Mouse (Mus musculus): ENCODE measurements at regions not wholly inside any gene's neighbourhood (a gene's known extent, or its start where the extent isn't known, plus 50 kb on each side); places are given as distances from the start of the nearest gene placed in this dataset.

DNA sequence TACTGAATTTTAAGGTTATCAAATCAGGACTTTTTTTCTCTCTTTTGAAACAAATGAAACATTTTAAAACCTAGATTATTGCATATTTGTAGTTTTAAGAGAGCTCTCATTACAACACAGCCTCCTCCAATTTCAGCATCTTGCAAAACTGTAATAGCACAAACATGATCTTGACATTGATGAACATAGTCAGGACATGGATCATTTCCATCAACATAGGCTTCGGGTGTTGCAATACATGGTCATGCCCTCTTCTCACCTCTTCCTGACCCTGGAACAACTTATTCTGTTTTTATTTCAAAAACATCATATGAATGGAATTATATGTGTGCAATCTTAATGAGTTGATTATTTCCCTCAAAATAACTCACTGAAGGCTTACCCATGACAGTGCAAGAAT, 284.9 kb upstream of the Dach1 start:
- no peak for TF ChIP-seq CTCF (IDR thresholded peaks at IDR 0.05; ENCODE audit: low read depth)
- WGBS: 54% methylated on average over 1 of the region's 1 CpGs
- Histone ChIP-seq H3K4me1 (ENCODE audit: insufficient read depth) (no peaks in the 10 kb centered on the region), H3K36me3 (ENCODE audit: insufficient read depth) (no peaks in the 10 kb centered on the region), H3K9ac (no peak overlapping the region), H3K9me3 (ENCODE audit: low read depth, low read length) (no peaks in the 10 kb centered on the region), H3K27ac (ENCODE audit: low read depth) (no peak overlapping the region), H3K4me2 (no peak overlapping the region), H3K4me3 (ENCODE audit: low read depth, low read length) (no peak overlapping the region), H3K27me3 (ENCODE audit: insufficient read depth, low read length) (no peaks in the 10 kb centered on the region)
- no peak for ATAC-seq (ENCODE audit: insufficient read depth)
- DNase-seq: no peak

DNA sequence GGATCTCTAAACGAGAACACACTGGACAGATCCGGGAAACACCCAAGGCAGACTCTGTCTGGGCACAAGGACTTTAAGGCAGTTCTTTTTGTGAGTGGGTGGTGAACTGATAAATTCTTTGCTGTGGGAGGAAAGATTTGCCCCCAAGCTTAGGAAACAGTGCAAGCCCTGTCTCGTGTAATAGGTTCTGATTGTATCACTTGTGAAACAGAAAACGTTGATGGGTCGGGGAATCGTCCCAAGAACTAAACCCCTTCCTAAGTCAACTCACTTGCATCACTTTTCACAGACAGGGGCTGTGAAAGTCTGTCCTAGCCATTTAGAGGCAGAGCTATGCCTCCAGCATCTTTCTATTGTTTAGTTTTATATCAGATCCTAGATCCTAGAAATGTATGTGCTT, 282.6 kb upstream of the Dach1 start:
- H3K9ac ChIP-seq: no peak overlapping the region
- H3K4me1 ChIP-seq (ENCODE audit: insufficient read depth): no peaks in the 10 kb centered on the region
- no peaks in the 10 kb centered on the region for H3K27me3 ChIP-seq (ENCODE audit: insufficient read depth, low read length)
- H3K4me2 ChIP-seq: no peak overlapping the region
- no peak for DNase-seq
- no peak for TF ChIP-seq CTCF (IDR thresholded peaks at IDR 0.05; ENCODE audit: low read depth)
- no peaks in the 10 kb centered on the region for H3K36me3 ChIP-seq (ENCODE audit: insufficient read depth)
- no peaks in the 10 kb centered on the region for H3K9me3 ChIP-seq (ENCODE audit: low read depth, low read length)
- WGBS: 73% methylated on average over 6 of the region's 6 CpGs
- H3K4me3 ChIP-seq (ENCODE audit: low read depth, low read length): no peak overlapping the region
- no peak for ATAC-seq (ENCODE audit: insufficient read depth)
- H3K27ac ChIP-seq (ENCODE audit: low read depth): no peak overlapping the region

DNA sequence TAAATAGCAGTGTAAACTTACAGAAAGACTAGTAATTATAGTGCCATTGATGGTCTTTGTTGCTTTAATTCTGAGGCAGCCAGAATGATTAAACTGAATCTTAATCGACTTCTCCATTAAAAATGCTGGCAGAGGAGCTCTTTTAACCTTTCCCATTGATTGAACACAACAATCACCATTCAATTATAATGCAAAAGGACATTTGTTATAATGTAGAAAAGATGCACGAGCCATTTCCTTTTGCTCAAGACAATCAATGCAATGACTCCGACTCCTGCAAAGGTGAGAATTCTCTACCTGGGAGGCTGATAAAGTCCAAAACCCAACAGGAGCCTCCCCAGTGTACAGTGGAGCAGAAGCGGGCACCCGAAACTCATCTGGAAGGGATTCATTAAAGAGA, 280.0 kb upstream of the Dach1 start:
- no peak overlapping the region for H3K4me3 ChIP-seq (ENCODE audit: low read depth, low read length)
- H3K27ac ChIP-seq (ENCODE audit: low read depth): no peak overlapping the region
- DNase-seq (no peak), ATAC-seq (ENCODE audit: insufficient read depth) (no peak)
- no peak overlapping the region for H3K4me2 ChIP-seq
- WGBS: 75% methylated on average over 5 of the region's 5 CpGs
- no peaks in the 10 kb centered on the region for H3K36me3 ChIP-seq (ENCODE audit: insufficient read depth)
- TF ChIP-seq CTCF (IDR thresholded peaks at IDR 0.05; ENCODE audit: low read depth): no peak
- no peaks in the 10 kb centered on the region for H3K4me1 ChIP-seq (ENCODE audit: insufficient read depth)
- H3K27me3 ChIP-seq (ENCODE audit: insufficient read depth, low read length): no peaks in the 10 kb centered on the region
- no peak overlapping the region for H3K9ac ChIP-seq
- H3K9me3 ChIP-seq (ENCODE audit: low read depth, low read length): no peaks in the 10 kb centered on the region

DNA sequence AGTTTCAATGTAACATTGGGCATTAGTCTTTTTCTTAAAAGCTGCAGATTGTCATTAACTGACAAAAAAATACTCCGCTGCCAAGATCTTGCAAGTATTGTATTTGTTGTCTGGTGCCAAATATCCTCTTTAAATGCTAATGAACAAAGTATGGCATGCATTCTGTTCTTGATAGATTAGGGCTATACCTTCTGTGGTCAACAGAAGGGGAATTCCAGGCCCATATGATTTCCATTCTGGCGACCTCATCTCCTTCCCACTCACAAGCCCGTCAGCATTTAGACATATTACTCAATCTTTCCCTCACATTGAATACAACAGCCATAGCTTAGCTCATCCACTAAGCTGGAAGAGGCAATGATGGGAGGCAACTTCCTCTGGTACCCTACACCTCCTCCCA, 272.8 kb upstream of the Dach1 start:
- peak; percentile 22 for DNase-seq
- 60% methylated on average over 3 of the region's 3 CpGs for WGBS
- no peak for ATAC-seq (ENCODE audit: insufficient read depth)

DNA sequence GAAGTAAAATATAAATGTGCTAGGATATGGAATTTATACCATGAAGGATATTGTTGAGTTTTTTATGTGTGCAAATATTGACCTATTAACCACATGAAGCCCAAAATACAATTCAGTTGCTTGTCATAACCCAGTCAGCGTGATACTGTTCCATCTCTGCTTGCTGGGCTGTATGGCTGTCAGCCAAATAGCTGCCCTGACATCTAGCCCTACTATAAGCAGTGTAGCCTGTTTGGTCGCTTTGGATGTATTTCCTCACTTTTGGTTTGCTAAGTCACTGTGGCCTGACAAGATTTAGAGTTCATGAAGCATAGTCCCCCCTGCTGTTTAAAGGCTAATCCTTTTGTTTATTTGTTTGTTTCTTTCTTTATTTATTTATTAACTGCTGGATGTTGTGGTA, 272.4 kb upstream of the Dach1 start:
- no peak overlapping the region for H3K4me3 ChIP-seq (ENCODE audit: low read depth, low read length)
- DNase-seq: peak; percentile 67
- 35% methylated on average over 2 of the region's 2 CpGs for WGBS
- ATAC-seq (ENCODE audit: insufficient read depth): peak; percentile 82; the same call in 1 of the 2 replicates
- H3K27ac ChIP-seq (ENCODE audit: low read depth): no peak overlapping the region
- H3K4me2 ChIP-seq: no peak overlapping the region
- H3K27me3 ChIP-seq (ENCODE audit: insufficient read depth, low read length): no peaks in the 10 kb centered on the region
- H3K9ac ChIP-seq: no peak overlapping the region
- no peak for TF ChIP-seq CTCF (IDR thresholded peaks at IDR 0.05; ENCODE audit: low read depth)
- H3K9me3 ChIP-seq (ENCODE audit: low read depth, low read length): no peaks in the 10 kb centered on the region
- H3K4me1 ChIP-seq (ENCODE audit: insufficient read depth): no peaks in the 10 kb centered on the region
- H3K36me3 ChIP-seq (ENCODE audit: insufficient read depth): no peaks in the 10 kb centered on the region

More for the DNA sequence above, 272.8 kb upstream of the Dach1 start:
- Histone ChIP-seq H3K4me3 (ENCODE audit: low read depth, low read length) (no peak overlapping the region), H3K27ac (ENCODE audit: low read depth) (no peak overlapping the region), H3K27me3 (ENCODE audit: insufficient read depth, low read length) (no peaks in the 10 kb centered on the region), H3K36me3 (ENCODE audit: insufficient read depth) (no peaks in the 10 kb centered on the region), H3K9me3 (ENCODE audit: low read depth, low read length) (no peaks in the 10 kb centered on the region), H3K4me1 (ENCODE audit: insufficient read depth) (no peaks in the 10 kb centered on the region), H3K4me2 (no peak overlapping the region), H3K9ac (no peak overlapping the region)
- TF ChIP-seq CTCF (IDR thresholded peaks at IDR 0.05; ENCODE audit: low read depth): no peak

DNA sequence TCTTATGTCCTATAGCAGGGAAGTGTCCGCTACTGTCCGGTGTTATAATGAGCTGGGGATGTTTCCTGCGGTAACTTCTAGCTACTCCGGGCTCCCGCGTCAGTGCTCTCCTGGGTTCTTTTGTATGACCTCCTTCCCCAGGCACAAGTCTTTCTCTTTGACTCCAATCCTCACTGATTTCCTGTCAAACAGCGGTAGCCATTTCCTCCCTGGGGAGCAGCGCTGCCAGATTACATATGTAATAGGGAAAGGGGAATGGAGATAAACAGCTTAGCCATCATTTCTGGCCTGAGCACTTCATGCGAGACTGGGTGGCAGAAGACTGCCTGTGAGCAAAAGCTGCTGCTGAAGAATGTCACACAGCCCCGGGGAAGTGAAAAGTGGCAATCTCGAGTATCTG, 262.4 kb upstream of the Dach1 start:
- Histone ChIP-seq H3K4me1 (ENCODE audit: insufficient read depth) (no peaks in the 10 kb centered on the region), H3K9me3 (ENCODE audit: low read depth, low read length) (no peaks in the 10 kb centered on the region), H3K9ac (no peak overlapping the region), H3K4me3 (ENCODE audit: low read depth, low read length) (no peak overlapping the region), H3K36me3 (ENCODE audit: insufficient read depth) (no peaks in the 10 kb centered on the region), H3K4me2 (peak overlapping the region; percentile 32; the same call in 1 of the 2 replicates), H3K27ac (ENCODE audit: low read depth) (no peak overlapping the region), H3K27me3 (ENCODE audit: insufficient read depth, low read length) (no peaks in the 10 kb centered on the region)
- peak; percentile 46 for DNase-seq
- no peak for ATAC-seq (ENCODE audit: insufficient read depth)
- no peak for TF ChIP-seq CTCF (IDR thresholded peaks at IDR 0.05; ENCODE audit: low read depth)
- 33% methylated on average over 11 of the region's 11 CpGs for WGBS

DNA sequence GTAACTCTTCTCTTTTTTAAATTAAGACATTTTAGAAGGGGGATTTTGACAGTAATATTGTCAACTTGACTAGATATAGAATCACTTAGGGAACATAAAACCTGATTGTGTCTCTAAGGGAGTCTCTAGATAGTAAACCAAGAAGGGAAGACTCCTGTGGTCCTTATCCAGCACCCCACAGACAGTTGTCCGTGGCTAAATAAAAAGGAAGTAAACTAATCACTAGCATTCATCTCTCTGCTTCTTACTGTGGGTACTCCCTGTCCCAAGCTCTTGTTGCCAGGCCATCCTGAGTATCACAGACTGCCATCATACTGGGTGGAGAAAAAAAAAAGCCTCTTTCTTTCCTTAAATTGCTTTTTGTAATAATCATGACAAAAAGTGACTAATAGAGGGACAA, 248.2 kb upstream of the Dach1 start:
- Histone ChIP-seq H3K27ac (ENCODE audit: low read depth) (no peak overlapping the region), H3K9ac (no peak overlapping the region), H3K9me3 (ENCODE audit: low read depth, low read length) (no peaks in the 10 kb centered on the region; the same call in 1 of the 2 replicates), H3K27me3 (ENCODE audit: insufficient read depth, low read length) (no peaks in the 10 kb centered on the region), H3K36me3 (ENCODE audit: insufficient read depth) (no peaks in the 10 kb centered on the region), H3K4me1 (ENCODE audit: insufficient read depth) (no peaks in the 10 kb centered on the region), H3K4me3 (ENCODE audit: low read depth, low read length) (no peak overlapping the region), H3K4me2 (no peak overlapping the region)
- no peak for DNase-seq
- no peak for TF ChIP-seq CTCF (IDR thresholded peaks at IDR 0.05; ENCODE audit: low read depth)
- ATAC-seq (ENCODE audit: insufficient read depth): no peak
- WGBS: 44% methylated on average over 1 of the region's 1 CpGs

DNA sequence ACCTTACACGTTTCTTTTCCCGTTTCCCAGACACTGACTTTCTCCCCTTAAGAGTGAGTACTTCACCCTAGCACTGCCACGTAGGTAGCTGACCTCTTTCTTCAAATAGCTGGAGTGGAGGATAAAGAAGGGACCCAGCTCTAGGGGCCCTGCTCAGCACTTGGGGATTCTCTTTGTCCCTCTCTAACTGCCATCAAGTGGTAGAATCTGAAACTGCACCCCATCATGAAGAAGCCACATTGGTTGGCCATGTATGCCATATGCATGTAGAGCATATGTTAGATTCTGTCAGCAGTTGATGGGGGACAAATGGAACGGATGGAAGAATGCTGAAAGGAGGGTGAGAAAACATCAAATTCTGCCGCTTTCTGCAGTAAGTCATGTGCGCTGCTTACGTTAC, 244.6 kb upstream of the Dach1 start:
- Histone ChIP-seq H3K9ac (no peak overlapping the region), H3K4me2 (no peak overlapping the region), H3K27ac (ENCODE audit: low read depth) (no peak overlapping the region), H3K36me3 (ENCODE audit: insufficient read depth) (no peaks in the 10 kb centered on the region), H3K4me1 (ENCODE audit: insufficient read depth) (no peaks in the 10 kb centered on the region), H3K4me3 (ENCODE audit: low read depth, low read length) (no peak overlapping the region), H3K27me3 (ENCODE audit: insufficient read depth, low read length) (no peaks in the 10 kb centered on the region), H3K9me3 (ENCODE audit: low read depth, low read length) (no peaks in the 10 kb centered on the region; the same call in 1 of the 2 replicates)
- peak; percentile 66 for TF ChIP-seq CTCF (IDR thresholded peaks at IDR 0.05; ENCODE audit: low read depth)
- WGBS: 59% methylated on average over 7 of the region's 7 CpGs
- ATAC-seq (ENCODE audit: insufficient read depth): no peak
- DNase-seq: peak; percentile 55

Data from lung, embryonic 14.5 days (tissue).